Mouse (Mus musculus) hindbrain, embryonic 11.5 days (tissue): ENCODE measurements around the gene Ushbp1. TPM values are rescaled to one million over a fixed set of nuclear protein-coding genes. Genes with fewer than 3 reads are reported as not detected.

ENCODE experiments used
- ATAC-seq: fragments of 200-750 bp; cut with Nextera tagmentation; 2 replicates; pipeline ENCODE4 v1.8.0; 2017; ENCODE audit warnings: mild to moderate bottlenecking, moderate TSS enrichment, moderate library complexity; ENCODE audit not compliant: low FRiP score
- DNase-seq: peaks from one replicate; pipeline ENCODE4 v3.0.0-alpha.2; 2015; ENCODE audit warnings: low spot score
- H3K27ac ChIP-seq: fragments of 300-500 bp; sonication (generic); 2 replicates; pipeline ENCODE4 v1.5.1; 2014; ENCODE audit warnings: mild to moderate bottlenecking, low read depth, low read length
- H3K27me3 ChIP-seq: fragments of 300-500 bp; sonication (generic); 2 replicates; pipeline ENCODE4 v1.6.1; 2014; ENCODE audit warnings: mild to moderate bottlenecking, low read length, moderate library complexity, mixed read lengths; ENCODE audit not compliant: control insufficient read depth, insufficient read depth
- H3K36me3 ChIP-seq: fragments of 300-500 bp; sonication (generic); 2 replicates; pipeline ENCODE4 v1.6.1; 2014; ENCODE audit warnings: mild to moderate bottlenecking, low read length, moderate library complexity, mixed read lengths; ENCODE audit not compliant: control insufficient read depth, insufficient read depth
- H3K4me1 ChIP-seq: fragments of 300-500 bp; sonication (generic); replicated peaks from 2 replicates; pipeline ENCODE4 v1.6.1; 2014; ENCODE audit warnings: low read length, mixed read lengths; ENCODE audit not compliant: control insufficient read depth, insufficient read depth
- H3K4me2 ChIP-seq: fragments of 300-500 bp; sonication (generic); replicated peaks from 2 replicates; pipeline ENCODE4 v1.6.1; 2014; ENCODE audit warnings: mild to moderate bottlenecking, low read depth, low read length
- H3K4me3 ChIP-seq: fragments of 300-500 bp; sonication (generic); 2 replicates; pipeline ENCODE4 v1.5.1; 2014; ENCODE audit warnings: low read depth, low read length
- H3K9ac ChIP-seq: fragments of 300-500 bp; sonication (generic); 2 replicates; pipeline ENCODE4 v1.6.1; 2014; ENCODE audit warnings: low read depth, low read length
- H3K9me3 ChIP-seq: fragments of 300-500 bp; sonication (generic); 2 replicates; pipeline ENCODE4 v1.6.1; 2016; ENCODE audit warnings: low read length; ENCODE audit not compliant: control insufficient read depth
- WGBS: fragments of 180-500 bp; shearing (Covaris S2); extraction: QIAGEN DNeasy Blood & Tissue Kit; methylation state at CpG from one replicate; pipeline ENCODE4 v1.1.7; 2014; 5-methylcytosine and 5-hydroxymethylcytosine counted together
- polyA plus RNA-seq: library from polyadenylated mRNA; unstranded; fragments of >200 nt; fragmentation: Nextera tagmentation; extraction: Ambion mirVana; gene quantifications from 2 replicates; pipeline ENCODE4 v1.2.1, GENCODE M21; 2014

Gene Ushbp1
- polyA plus RNA-seq, 1 experiment from 2014 or later = 3.6 TPM

DNA sequence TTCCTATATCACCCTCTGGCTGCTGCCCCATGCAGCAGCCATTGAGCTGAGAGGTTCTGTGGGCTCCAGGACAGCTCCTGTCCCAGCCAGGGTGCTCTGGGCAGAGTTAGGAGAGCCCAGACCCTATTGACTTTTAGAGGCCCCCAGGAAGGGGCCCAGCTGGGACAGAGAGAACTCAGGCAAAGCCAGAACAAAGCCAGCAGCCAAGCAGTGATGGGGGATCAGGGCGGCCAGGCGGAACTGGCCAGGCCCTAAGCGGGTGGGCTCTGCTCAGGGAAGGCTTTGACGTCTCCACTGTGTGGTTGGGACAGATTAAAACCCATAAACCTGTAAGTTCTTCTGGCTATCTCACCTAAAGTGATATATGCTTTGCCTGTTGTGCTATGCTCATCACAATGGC, 16.6 kb downstream of the Ushbp1 start:
- Histone ChIP-seq H3K27me3 (no peaks in the 10 kb centered on the region), H3K9me3 (no peaks in the 10 kb centered on the region), H3K27ac (peak overlapping the region; percentile 92), H3K4me1 (peaks cover 39% of the 10 kb centered on the region), H3K4me3 (peak overlapping the region; percentile 85), H3K36me3 (peaks cover 4% of the 10 kb centered on the region; the same call in 1 of the 2 replicates), H3K9ac (peak overlapping the region; percentile 82), H3K4me2 (peak overlapping the region; percentile 96)
- DNase-seq (peak; percentile 33), ATAC-seq (no peak)
- 32% methylated on average over 4 of the region's 4 CpGs for WGBS

DNA sequence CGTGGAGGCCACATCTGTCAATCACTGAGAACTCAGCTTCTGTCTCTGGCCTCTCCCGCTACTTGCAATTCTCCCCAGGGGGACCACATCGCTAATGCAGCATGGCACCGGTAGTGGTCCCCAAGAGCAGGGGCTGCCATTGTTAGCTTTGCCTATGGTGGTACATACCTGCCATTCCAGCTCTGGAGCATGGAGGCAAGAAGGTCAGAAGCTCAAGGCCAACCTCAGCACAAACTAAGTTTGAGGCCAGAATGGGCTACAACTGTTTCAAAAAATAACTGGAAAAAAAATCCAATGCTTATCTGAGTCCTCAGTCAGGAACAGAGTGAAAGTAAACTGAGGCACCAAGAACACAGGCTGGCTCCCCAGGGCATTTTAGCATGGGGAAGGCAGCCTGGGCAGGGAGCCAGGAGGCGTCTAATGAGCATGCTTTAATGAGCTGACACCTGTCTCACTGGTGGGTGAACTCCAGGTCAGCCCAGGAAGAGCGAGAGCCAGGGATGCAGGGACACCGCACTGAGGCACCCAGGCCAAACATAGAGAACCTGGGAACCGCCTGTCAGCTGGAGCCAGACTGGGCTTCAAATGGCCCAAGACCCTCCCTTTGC, 19.1 kb downstream of the Ushbp1 start:
- WGBS = 40% methylated on average over 8 of the region's 8 CpGs
- peak overlapping the region; percentile 24; the same call in 1 of the 2 replicates for H3K4me3 ChIP-seq

DNA sequence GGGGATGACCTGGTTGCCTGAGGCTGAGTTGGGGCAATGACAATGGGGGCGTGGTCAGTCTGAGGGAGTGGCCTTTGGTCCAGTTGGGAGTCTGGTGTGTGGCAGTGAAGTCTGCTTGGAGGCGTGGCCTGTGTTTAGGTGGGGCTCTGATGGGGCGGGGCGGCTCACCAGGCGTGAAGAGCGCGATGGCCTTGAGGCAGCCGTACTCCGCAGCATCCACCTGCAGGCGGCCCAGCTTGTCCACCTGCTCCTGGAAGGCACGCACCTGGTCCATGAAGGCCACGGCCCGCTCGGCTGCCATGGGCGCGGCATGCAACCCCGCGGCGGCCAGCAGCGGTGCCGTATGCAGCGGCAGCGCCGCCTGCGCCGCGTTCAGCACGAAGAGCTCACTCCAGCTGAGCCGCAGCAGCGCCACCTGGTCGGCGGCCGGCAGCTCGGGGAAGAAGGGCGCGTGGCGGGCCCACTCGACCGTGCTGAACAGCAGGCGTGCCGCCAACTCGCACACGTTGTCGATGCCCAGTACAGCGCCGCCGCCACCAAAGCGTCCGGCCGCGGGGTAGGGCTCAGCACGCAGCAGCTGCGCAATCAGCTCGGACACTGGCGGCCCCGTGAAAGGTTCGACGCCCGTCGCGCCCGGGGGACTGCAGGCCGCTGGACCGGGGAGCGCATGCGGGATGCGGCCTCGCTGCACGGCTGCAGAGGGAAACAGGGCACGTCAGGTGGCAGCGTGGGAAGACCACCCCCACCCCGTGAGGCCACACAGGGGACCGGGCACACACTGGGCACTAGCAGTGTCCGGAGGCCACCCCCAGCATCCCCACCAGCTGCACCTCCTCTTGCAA, 19.8 kb downstream of the Ushbp1 start:
- Histone ChIP-seq H3K9me3 (no peaks in the 10 kb centered on the region), H3K4me1 (peaks cover 29% of the 10 kb centered on the region), H3K4me3 (peak overlapping the region; percentile 24), H3K27me3 (no peaks in the 10 kb centered on the region), H3K9ac (peak overlapping the region; percentile 47; the same call in 1 of the 2 replicates), H3K36me3 (peaks cover 4% of the 10 kb centered on the region; the same call in 1 of the 2 replicates), H3K27ac (peak overlapping the region; percentile 79), H3K4me2 (peak overlapping the region; percentile 55)
- peak; percentile 15 for ATAC-seq
- 5% methylated on average over 70 of the region's 74 CpGs for WGBS
- peak; percentile 68 for DNase-seq

More for the DNA sequence above, 19.1 kb downstream of the Ushbp1 start:
- Histone ChIP-seq H3K4me1 (peaks cover 29% of the 10 kb centered on the region), H3K27ac (peak overlapping the region; percentile 79), H3K27me3 (no peaks in the 10 kb centered on the region), H3K9ac (peak overlapping the region; percentile 47; the same call in 1 of the 2 replicates), H3K9me3 (no peaks in the 10 kb centered on the region), H3K36me3 (peaks cover 4% of the 10 kb centered on the region; the same call in 1 of the 2 replicates), H3K4me2 (peak overlapping the region; percentile 55)
- DNase-seq = peak; percentile 41
- no peak for ATAC-seq

DNA sequence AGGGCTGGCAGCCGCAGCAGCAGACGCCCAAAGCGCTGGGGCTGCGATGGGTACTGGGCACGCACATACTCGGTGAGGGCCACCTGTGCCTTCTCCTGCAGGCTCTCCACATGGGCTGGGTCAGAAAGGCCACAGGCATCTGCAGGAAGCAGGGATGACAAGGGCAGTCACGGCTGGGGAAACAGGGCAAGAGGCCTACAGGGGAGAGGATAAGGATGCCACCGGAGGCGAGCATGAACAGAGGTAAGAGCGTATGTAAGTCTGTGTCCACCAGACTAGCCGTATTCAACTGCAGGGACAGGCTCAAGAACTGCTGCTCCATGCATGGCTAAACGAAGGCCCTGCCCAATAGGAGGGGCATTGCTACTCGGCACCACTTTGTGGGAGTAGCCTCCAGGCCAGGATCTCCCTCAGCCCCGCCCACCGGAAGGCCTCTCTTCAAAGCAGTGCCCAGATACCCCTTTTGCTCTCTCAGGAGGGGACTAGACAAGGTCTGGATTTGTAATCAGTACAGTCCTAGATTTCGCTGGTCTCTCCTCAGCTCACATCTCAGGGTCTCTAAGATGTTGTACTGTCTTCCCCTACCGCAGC, 20.9 kb downstream of the Ushbp1 start:
- Histone ChIP-seq H3K9me3 (no peaks in the 10 kb centered on the region), H3K4me1 (peaks cover 28% of the 10 kb centered on the region), H3K4me3 (no peak overlapping the region), H3K27me3 (no peaks in the 10 kb centered on the region), H3K9ac (no peak overlapping the region), H3K4me2 (no peak overlapping the region; the same call in 1 of the 2 replicates), H3K36me3 (peaks cover 4% of the 10 kb centered on the region; the same call in 1 of the 2 replicates), H3K27ac (no peak overlapping the region)
- ATAC-seq = no peak
- DNase-seq = peak; percentile 22
- WGBS = 75% methylated on average over 17 of the region's 17 CpGs

DNA sequence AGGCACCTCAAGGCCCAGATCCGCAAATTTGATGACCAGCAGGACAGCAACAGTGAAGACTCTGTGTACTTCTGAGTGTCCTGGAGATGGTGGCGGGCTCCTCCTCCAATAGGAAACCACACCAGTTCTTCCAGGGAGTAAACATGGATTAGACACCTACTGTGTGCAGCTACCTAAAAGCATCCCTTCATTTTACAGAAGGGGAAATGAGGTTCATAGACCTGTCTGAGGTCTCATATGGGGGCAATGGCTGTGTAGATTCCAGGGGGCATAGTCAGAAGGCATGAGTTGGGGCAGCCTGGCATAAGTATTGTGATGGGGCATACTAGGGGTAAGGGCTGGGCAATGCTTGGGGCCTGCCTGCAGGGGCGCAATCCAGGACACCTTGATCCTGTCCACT, 22.6 kb downstream of the Ushbp1 start:
- 91% methylated on average over 3 of the region's 3 CpGs for WGBS
- no peak for ATAC-seq
- H3K36me3 ChIP-seq = peaks cover 4% of the 10 kb centered on the region; the same call in 1 of the 2 replicates
- no peak overlapping the region for H3K9ac ChIP-seq
- H3K4me1 ChIP-seq = peaks cover 17% of the 10 kb centered on the region
- no peak for DNase-seq
- H3K27me3 ChIP-seq = no peaks in the 10 kb centered on the region
- H3K9me3 ChIP-seq = no peaks in the 10 kb centered on the region
- no peak overlapping the region for H3K27ac ChIP-seq
- H3K4me2 ChIP-seq = no peak overlapping the region
- H3K4me3 ChIP-seq = no peak overlapping the region

DNA sequence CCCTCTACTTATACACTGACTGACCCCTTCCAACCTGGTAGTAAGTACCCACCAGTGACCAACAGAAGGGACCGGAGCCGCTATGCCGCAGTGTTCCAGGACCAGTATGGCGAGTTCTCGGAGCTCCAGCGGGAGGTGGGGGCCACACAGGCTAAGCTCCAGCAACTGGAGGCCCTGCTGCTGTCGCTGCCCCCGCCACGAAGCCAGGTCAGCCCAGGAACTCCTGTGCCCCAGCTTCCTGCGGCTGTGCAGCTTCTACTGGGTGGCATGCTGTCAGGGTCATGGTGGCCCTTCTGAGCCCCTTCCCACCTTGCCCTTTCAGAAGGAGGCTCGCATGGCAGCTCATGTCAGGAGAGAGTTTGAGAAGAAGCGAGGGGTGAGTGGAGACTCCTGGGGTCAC, 23.2 kb downstream of the Ushbp1 start:
- Histone ChIP-seq H3K4me3 (no peak overlapping the region), H3K27ac (no peak overlapping the region), H3K4me1 (peaks cover 21% of the 10 kb centered on the region), H3K4me2 (no peak overlapping the region), H3K36me3 (peaks cover 4% of the 10 kb centered on the region; the same call in 1 of the 2 replicates), H3K9me3 (no peaks in the 10 kb centered on the region), H3K9ac (no peak overlapping the region), H3K27me3 (no peaks in the 10 kb centered on the region)
- no peak for DNase-seq
- WGBS = 83% methylated on average over 12 of the region's 12 CpGs
- ATAC-seq = no peak

DNA sequence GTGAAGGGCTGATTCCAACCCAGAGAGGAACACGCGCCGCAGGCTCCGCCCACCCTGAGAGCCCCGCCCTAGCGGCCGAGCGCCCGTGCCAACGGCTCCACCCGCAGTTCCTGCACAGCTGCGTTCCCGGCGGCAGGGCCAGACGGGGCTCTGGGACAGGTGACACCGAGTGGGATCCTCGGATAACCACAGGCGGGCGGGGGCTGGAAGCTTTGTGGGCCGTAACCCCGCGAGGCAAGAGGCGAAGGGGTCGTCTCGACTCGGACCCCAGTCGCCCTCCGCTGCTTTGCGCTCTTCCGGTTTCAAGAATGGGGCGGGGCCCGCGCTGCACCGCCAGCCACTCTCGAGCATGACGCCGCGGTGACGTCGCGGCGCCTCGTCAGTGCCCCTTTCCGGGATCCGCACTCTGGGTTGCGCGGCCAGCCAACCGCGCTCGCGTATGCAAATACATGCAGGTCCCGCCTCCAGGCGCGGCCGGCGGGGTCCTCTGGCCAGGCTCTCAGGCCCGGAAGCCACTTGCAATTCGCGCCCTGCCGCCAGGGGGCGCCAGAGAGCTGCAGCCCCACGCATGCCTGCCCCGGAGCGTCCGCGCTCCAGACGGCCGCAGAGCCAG, 24.3 kb downstream of the Ushbp1 start, which contains the start of gene Ocel1:
Gene Ocel1 (plus strand): TSS at position 63 of the 613 bp plus-strand sequence.
- no peaks in the 10 kb centered on the region for H3K9me3 ChIP-seq
- peak; percentile 82 for ATAC-seq
- DNase-seq = peak; percentile 98
- under 1% methylated on average over 61 of the region's 68 CpGs for WGBS
- peak within 1 kb of the TSS; percentile 69 for H3K4me3 ChIP-seq
- no peaks in the 10 kb centered on the region for H3K27me3 ChIP-seq
- H3K4me2 ChIP-seq = peak within 1 kb of the TSS; percentile 39
- peak within 1 kb of the TSS; percentile 57; the same call in 1 of the 2 replicates for H3K9ac ChIP-seq
- H3K36me3 ChIP-seq = peaks cover 4% of the 10 kb centered on the region; the same call in 1 of the 2 replicates
- H3K27ac ChIP-seq = peak within 1 kb of the TSS; percentile 65; the same call in 1 of the 2 replicates
- H3K4me1 ChIP-seq = peaks cover 15% of the 10 kb centered on the region

DNA sequence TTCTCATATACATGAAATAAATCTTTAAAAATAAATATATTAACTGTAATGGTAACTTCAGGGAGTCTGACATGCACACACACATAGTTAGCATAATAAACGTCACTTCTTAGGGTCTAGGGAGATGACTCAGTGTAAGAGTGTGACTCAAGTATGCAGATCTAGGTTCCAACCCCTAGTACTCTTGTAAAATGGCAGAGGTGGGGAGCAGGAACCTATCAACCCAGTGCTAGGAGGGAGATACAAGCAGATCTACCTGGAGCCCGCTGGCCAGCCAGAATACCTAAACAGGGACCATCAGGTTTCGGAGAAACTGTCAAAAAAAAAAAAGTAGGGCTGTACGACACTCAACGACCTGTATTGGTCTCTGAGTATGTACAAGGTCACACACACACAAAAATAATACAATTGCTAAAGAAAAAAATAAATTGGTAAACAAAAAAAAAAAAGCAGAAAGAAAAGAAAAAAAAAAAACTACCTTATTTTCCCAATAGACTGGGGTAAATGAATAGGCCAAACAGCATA, 24.8 kb downstream of the Ushbp1 start:
- DNase-seq = no peak
- 28% methylated on average over 5 of the region's 5 CpGs for WGBS
- Histone ChIP-seq H3K4me3 (peak overlapping the region; percentile 69), H3K27me3 (no peaks in the 10 kb centered on the region), H3K4me2 (peak overlapping the region; percentile 39), H3K4me1 (peaks cover 9% of the 10 kb centered on the region), H3K9me3 (no peaks in the 10 kb centered on the region), H3K9ac (peak overlapping the region; percentile 57; the same call in 1 of the 2 replicates), H3K27ac (peak overlapping the region; percentile 65; the same call in 1 of the 2 replicates), H3K36me3 (0 out of 2 replicates have a peak, but pooled peaks cover 4% of the 10 kb centered on the region)
- no peak for ATAC-seq
